Mouse (Mus musculus): ENCODE measurements around the gene Noa1. TPM values are rescaled to one million over a fixed set of nuclear protein-coding genes. Genes with fewer than 3 reads are reported as not detected.

Gene Noa1
- polyA plus RNA-seq, 1 experiment from 2014 or later = 12.3 TPM

GRCm38 (mm10) chr5:77267957-77268624, 41.8 kb downstream of the Noa1 start:
- no peaks in the 10 kb centered on the region for H3K27me3 ChIP-seq (replicated peaks; ENCODE audit: control insufficient read depth, insufficient read depth, low read length)
- no peak overlapping the region for H3K27ac ChIP-seq (ENCODE audit: low read depth, low read length)
- H3K4me2 ChIP-seq (replicated peaks; ENCODE audit: low read depth) = no peak overlapping the region
- 96% methylated on average over 30 of the region's 30 CpGs for WGBS
- H3K4me3 ChIP-seq (ENCODE audit: low read depth, low read length) = no peak overlapping the region
- no peak for ATAC-seq
- no peaks in the 10 kb centered on the region for H3K9me3 ChIP-seq (ENCODE audit: control insufficient read depth)
- no peak for TF ChIP-seq CTCF (IDR thresholded peaks at IDR 0.05; ENCODE audit: low read depth)
- peaks cover 11% of the 10 kb centered on the region; the same call in 1 of the 2 replicates for H3K36me3 ChIP-seq (ENCODE audit: control insufficient read depth, insufficient read depth)
- H3K4me1 ChIP-seq (replicated peaks; ENCODE audit: control insufficient read depth, insufficient read depth, low read length) = peaks cover 4% of the 10 kb centered on the region; the same call in 1 of the 2 replicates
- H3K9ac ChIP-seq (ENCODE audit: low read depth, low read length) = no peak overlapping the region

- no peak for ATAC-seq
- H3K27me3 ChIP-seq (replicated peaks; ENCODE audit: control insufficient read depth, insufficient read depth, low read length) = no peaks in the 10 kb centered on the region
- H3K4me1 ChIP-seq (replicated peaks; ENCODE audit: control insufficient read depth, insufficient read depth, low read length) = peaks cover 4% of the 10 kb centered on the region; the same call in 1 of the 2 replicates
- H3K9ac ChIP-seq (ENCODE audit: low read depth, low read length) = no peak overlapping the region
- no peak for TF ChIP-seq CTCF (IDR thresholded peaks at IDR 0.05; ENCODE audit: low read depth)
- H3K4me2 ChIP-seq (replicated peaks; ENCODE audit: low read depth) = peak overlapping the region; percentile 84
- H3K9me3 ChIP-seq (ENCODE audit: control insufficient read depth) = no peaks in the 10 kb centered on the region
- 75% methylated on average over 4 of the region's 4 CpGs for WGBS
- no peak overlapping the region for H3K27ac ChIP-seq (ENCODE audit: low read depth, low read length)
- peaks cover 11% of the 10 kb centered on the region; the same call in 1 of the 2 replicates for H3K36me3 ChIP-seq (ENCODE audit: control insufficient read depth, insufficient read depth)
- peak overlapping the region; percentile 92; the same call in 1 of the 2 replicates for H3K4me3 ChIP-seq (ENCODE audit: low read depth, low read length)
These were observed 42.4 kb downstream of the Noa1 start for GRCm38 (mm10) chr5:77267441-77267840.

GRCm38 (mm10) chr5:77266886-77267401, 42.9 kb downstream of the Noa1 start:
- Histone ChIP-seq H3K36me3 (ENCODE audit: control insufficient read depth, insufficient read depth) (peaks cover 11% of the 10 kb centered on the region; the same call in 1 of the 2 replicates), H3K9me3 (ENCODE audit: control insufficient read depth) (no peaks in the 10 kb centered on the region), H3K9ac (ENCODE audit: low read depth, low read length) (peak overlapping the region; percentile 91), H3K4me1 (replicated peaks; ENCODE audit: control insufficient read depth, insufficient read depth, low read length) (peaks cover 4% of the 10 kb centered on the region; the same call in 1 of the 2 replicates), H3K4me2 (replicated peaks; ENCODE audit: low read depth) (peak overlapping the region; percentile 84), H3K27ac (ENCODE audit: low read depth, low read length) (peak overlapping the region; percentile 96), H3K27me3 (replicated peaks; ENCODE audit: control insufficient read depth, insufficient read depth, low read length) (no peaks in the 10 kb centered on the region), H3K4me3 (ENCODE audit: low read depth, low read length) (peak overlapping the region; percentile 92)
- TF ChIP-seq CTCF (IDR thresholded peaks at IDR 0.05; ENCODE audit: low read depth) = no peak
- ATAC-seq = no peak
- 3% methylated on average over 11 of the region's 11 CpGs for WGBS

- Histone ChIP-seq H3K4me2 (replicated peaks; ENCODE audit: low read depth) (peak overlapping the region; percentile 84), H3K4me1 (replicated peaks; ENCODE audit: control insufficient read depth, insufficient read depth, low read length) (peaks cover 4% of the 10 kb centered on the region; the same call in 1 of the 2 replicates), H3K27me3 (replicated peaks; ENCODE audit: control insufficient read depth, insufficient read depth, low read length) (no peaks in the 10 kb centered on the region), H3K9me3 (ENCODE audit: control insufficient read depth) (no peaks in the 10 kb centered on the region), H3K27ac (ENCODE audit: low read depth, low read length) (peak overlapping the region; percentile 96), H3K9ac (ENCODE audit: low read depth, low read length) (peak overlapping the region; percentile 91), H3K36me3 (ENCODE audit: control insufficient read depth, insufficient read depth) (peaks cover 11% of the 10 kb centered on the region; the same call in 1 of the 2 replicates), H3K4me3 (ENCODE audit: low read depth, low read length) (peak overlapping the region; percentile 92)
- TF ChIP-seq CTCF (IDR thresholded peaks at IDR 0.05; ENCODE audit: low read depth) = no peak
- WGBS = under 1% methylated on average over 73 of the region's 87 CpGs
- ATAC-seq = peak; percentile 69
These were observed 43.6 kb downstream of the Noa1 start for GRCm38 (mm10) chr5:77266066-77266885.

- H3K36me3 ChIP-seq (ENCODE audit: control insufficient read depth, insufficient read depth) = peaks cover 11% of the 10 kb centered on the region; the same call in 1 of the 2 replicates
- under 1% methylated on average over 44 of the region's 53 CpGs for WGBS
- H3K4me1 ChIP-seq (replicated peaks; ENCODE audit: control insufficient read depth, insufficient read depth, low read length) = peaks cover 4% of the 10 kb centered on the region; the same call in 1 of the 2 replicates
- H3K27ac ChIP-seq (ENCODE audit: low read depth, low read length) = peak overlapping the region; percentile 96
- H3K4me2 ChIP-seq (replicated peaks; ENCODE audit: low read depth) = peak overlapping the region; percentile 84
- H3K9ac ChIP-seq (ENCODE audit: low read depth, low read length) = peak overlapping the region; percentile 91
- H3K4me3 ChIP-seq (ENCODE audit: low read depth, low read length) = peak overlapping the region; percentile 92
- H3K27me3 ChIP-seq (replicated peaks; ENCODE audit: control insufficient read depth, insufficient read depth, low read length) = no peaks in the 10 kb centered on the region
- H3K9me3 ChIP-seq (ENCODE audit: control insufficient read depth) = no peaks in the 10 kb centered on the region
- peak; percentile 82 for ATAC-seq
- peak; percentile 37; the same call in 1 of the 2 replicates for TF ChIP-seq CTCF (IDR thresholded peaks at IDR 0.05; ENCODE audit: low read depth)
These were observed 44.2 kb downstream of the Noa1 start for GRCm38 (mm10) chr5:77265671-77266065.
